Mouse (Mus musculus): Measurements from ENCODE around the gene Trappc2l.
A peak's percentile ranks its signal among the peaks of the same experiment; 100 is the strongest.

Gene Trappc2l

DNA sequence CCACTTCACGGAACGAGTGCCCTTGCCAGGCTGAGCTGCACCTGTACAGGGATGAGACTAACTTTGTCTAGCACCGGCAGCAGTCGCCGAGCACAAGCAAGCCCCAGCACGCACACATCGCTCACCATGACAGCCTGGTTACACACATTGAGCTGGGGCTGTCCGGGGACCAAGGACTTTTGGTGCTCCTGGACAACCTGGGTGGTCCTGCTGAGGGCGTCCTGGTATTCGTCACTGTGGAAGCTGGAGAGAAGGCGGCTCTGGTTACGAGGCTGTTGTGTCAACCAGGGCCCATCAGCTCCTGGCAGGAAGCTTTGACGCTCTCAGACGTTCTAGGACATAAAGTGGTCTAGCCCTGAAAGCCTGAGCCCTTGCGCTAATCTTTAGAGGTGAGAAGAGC, 30.5 kb upstream of the Trappc2l start:
- no peak for DNase-seq (ENCODE audit: low spot score in 2 of 2)

DNA sequence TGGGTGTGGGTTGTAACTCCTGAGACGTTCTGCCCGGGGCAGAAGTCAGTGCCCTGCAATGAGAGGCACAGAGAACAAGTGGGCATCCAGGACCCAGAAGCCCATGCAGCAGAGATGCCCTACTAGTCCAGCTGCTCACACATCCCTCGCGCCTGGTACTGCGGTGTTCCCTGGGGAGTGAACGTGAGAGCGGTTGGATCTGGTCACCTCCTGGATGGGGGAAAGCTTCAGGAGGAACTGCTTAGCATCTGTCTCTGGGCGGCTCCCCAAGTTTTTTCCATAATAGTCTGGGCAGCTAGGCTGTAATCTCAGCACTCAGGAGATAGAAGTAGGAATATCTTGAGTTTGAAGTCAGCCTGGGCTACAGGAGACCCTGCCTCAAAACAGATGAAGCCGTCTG, 26.5 kb upstream of the Trappc2l start:
- no peak for DNase-seq (ENCODE audit: low spot score in 2 of 2)

DNA sequence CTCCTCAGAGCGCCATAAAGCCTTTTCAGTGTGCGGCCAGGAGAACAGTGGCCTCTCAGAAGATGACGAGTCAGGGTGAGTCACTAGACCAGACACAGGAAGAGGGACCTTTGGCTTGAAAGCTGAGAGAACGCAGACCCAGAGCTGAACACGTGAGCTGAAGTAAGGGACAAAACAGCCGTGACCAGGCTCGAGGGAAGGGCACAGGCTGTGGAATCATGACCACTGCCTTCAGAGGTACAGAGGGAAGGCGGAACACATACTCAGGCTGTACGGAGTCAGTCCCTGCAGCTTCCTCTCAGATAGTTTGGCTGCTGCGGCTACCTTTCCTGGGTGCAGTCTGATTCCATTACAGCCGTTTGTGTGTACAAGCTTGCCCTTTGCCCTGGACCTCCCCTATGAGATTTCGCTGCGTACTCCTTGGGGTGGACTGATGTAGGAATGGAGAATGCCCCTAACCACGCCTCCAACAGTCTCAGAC, 26.0 kb upstream of the Trappc2l start:
- no peak for DNase-seq (ENCODE audit: low spot score in 2 of 2)

DNA sequence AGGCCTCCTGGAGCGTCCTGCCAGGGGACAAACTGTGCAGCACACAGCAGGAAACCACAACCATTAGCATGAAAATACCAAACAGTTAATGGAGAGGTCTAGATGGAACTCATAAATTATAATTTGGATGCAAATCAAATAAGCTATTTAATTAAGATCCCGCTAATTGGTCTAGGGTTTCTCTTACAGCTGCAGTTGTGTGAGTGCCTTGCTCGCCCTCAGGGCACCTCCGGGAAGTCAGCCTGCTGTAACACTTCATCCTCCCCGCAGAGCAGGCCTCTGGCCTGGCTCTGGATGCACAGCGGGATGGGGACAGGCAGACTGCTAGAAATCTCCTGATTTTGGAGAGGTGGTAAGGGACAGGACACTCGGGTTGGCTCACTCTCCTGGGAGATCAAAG, 25.3 kb upstream of the Trappc2l start:
- no peak for DNase-seq (ENCODE audit: low spot score in 2 of 2)

DNA sequence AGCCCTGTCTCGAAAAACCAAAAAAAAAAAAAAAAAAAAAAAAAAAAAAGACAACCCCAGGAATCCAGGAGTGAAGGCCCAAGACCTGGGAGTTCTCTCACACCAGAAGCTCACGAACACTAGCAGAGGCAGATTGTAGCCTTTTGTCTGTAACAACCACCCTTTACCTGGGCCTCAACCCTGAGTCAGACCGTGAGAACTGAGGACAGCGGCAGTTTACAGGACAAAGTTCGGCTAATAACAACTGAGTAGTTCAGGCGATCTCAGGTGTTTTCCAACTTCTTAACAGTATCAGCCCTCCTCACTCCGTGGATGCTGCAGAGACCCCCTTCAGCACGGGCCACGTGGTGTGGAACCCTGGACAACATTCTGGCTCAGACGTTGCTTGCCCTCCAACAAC, 24.7 kb upstream of the Trappc2l start:
- DNase-seq (ENCODE audit: low spot score in 2 of 2): no peak

DNA sequence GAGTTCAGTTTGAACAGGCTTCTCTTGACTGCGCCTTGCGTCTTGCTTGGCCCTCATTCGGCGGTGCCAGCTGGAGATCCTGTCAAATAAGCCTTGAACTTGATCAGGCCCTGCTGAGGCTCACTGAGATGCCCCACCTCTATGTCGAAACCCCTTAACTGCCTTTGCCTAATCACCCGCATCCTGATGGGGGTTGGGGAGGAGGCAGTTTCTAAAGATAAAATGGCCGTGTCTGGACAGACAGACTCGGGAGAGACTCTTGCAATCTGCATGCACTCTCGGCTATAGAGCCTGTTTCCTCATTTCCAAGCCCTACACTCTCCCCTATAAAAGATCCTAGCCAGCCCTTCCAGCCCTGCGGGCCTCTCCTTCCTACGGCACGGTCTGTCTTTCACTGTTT, 18.2 kb upstream of the Trappc2l start:
- DNase-seq (ENCODE audit: low spot score in 2 of 2): no peak

DNA sequence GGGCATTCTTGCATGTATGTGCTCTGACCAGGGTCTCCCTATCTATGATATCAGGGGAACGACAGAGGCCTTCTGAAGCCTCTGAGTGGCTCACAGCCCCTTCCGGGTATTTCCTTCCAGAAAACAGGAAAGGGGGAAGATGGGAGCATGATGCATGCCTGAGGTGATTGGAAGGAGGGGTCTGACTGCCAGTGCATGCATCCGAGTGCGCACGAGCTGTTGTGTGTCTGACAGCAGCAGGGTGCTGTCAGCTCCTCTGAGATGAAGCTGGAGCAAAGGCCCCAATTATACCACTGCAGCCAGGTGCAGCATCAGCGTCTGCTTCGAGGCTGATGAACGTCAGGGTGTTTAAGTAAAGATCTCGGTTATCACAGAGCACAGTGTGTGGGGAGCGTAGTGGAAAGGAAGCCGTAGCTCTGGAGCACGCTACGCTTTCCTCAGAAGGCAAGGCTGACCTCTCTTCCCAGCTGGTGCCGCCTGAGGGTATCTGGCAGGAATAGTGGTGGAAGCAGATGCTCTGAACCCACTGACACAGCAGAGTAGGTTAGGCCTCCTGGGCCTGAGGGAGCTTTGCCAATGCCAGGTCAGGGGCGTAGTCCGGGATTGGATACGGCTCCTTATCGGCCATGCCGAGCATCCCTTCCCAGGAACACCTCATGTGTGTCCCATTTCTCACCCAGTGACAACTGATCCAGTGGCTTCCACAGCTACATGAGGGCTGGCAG, 17.5 kb upstream of the Trappc2l start:
- DNase-seq (ENCODE audit: low spot score in 2 of 2): peak in 1 of 2 experiments; percentile 26

DNA sequence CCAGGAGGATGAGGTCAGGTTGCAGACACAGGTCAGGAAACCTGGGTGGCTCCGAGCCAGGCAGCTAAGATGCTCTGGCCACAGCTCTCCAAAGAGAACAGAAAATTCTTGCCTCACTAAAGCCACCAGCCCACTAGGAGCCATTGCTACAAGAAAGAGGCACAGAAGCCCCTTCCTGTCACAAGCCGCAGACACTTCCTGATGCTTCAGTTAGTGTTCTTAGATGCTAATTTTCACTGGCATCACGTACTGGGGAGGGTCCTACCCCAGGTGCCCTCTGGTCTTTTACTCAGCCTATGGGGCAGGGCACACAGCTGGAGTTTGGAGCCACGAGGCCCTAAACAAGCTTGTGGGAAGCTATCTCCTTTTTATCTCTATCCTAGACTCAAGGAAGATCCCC, 15.4 kb upstream of the Trappc2l start:
- DNase-seq (ENCODE audit: low spot score in 2 of 2): no peak

DNA sequence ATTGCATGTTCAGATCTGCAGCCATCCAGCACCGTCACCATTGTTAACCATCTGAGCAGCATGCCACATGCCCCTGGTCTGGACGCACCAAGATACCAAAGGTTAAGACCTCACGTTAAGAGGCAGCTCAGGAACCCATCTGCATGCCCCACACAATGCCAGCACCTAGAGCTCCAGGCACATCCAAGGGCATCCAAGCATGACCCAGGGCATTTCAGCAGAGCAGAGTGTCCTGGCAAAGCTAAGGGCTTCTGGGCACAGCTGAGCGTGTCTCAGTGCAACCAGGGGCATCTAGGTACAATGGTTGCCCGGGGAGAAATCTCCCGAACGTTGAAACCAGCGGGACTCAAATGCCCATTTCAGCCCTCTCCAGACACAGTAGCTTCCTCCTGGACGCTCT, 10.8 kb upstream of the Trappc2l start:
- no peak for DNase-seq (ENCODE audit: low spot score in 2 of 2)

DNA sequence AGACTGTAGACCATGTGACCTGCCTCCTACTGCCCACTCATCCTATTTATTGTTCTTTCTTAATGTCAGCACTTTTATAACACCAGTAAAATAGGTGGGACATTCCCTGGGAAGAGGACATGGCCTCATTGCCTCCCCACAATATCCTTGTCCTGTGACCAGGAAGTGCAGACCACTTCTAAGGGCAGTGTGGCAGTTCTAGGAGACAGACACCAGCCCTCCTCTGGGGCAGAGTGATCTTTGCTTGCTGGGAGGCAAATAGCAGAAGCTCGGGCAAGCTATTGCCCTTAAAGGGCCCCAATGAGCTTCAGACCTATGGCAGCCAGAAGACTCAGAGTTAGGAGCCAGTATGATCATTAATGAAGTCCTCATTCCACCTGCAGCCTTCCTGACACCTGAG, 6.8 kb upstream of the Trappc2l start:
- DNase-seq (ENCODE audit: low spot score in 2 of 2): no peak

DNA sequence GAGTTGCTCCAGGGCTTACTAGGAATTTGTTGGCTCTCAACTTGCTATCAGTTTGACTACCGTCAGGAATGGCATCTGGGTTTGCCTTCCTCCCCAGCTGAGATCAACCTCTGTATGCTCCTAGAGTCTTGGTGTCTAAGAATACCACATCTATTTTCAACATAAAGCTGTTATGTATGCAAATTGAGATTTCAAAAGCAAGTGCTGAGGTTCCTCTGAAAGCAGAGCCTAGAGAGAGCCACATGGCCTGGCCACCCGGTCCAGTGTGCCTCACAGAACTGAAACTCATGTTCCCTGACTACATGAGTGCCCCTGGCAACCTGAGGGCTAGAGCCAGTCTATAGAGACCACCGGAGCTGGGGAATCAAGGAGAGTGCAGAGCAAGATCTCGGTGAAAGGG, 6.1 kb upstream of the Trappc2l start:
- no peak for DNase-seq (ENCODE audit: low spot score in 2 of 2)

DNA sequence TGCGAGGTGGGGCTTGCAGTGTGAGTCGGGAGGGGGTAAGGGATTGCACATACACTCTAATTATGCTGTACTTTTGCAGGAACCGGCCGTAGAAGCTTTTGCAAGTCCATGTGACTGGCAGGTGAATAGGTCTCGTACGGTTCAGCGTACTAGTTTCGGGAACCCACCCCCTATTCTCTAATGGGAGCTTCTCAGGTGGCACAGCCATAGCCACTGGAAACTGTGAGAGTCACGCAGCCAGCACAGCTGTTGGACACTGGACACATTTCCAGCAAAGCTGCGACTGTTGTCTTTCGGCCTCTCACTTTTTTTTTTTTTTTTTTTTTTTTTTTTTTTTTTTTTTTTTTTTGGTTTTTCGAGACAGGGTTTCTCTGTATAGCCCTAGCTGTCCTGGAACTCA, 4.6 kb upstream of the Trappc2l start:
- DNase-seq (ENCODE audit: low spot score in 2 of 2): no peak

DNA sequence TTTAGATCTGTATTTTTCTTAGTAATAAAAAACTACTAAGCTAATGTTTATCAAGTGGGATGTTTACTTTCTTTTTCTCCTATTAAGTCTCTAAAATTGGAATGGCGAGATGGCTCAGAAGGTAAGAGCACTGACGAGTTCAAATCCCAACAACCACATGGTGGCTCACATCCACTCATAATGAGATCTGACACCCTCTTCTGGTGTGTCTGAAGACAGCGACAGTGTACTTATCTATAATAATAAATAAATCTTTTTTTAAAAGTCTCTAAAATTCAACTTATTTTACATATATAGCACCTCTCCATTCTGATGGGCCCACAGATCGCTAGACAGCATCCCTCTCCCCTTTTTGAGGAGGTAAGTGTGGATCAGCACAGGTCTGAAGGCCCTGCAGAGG, 1.2 kb upstream of the Trappc2l start:
- no peak for DNase-seq (ENCODE audit: low spot score in 2 of 2)

DNA sequence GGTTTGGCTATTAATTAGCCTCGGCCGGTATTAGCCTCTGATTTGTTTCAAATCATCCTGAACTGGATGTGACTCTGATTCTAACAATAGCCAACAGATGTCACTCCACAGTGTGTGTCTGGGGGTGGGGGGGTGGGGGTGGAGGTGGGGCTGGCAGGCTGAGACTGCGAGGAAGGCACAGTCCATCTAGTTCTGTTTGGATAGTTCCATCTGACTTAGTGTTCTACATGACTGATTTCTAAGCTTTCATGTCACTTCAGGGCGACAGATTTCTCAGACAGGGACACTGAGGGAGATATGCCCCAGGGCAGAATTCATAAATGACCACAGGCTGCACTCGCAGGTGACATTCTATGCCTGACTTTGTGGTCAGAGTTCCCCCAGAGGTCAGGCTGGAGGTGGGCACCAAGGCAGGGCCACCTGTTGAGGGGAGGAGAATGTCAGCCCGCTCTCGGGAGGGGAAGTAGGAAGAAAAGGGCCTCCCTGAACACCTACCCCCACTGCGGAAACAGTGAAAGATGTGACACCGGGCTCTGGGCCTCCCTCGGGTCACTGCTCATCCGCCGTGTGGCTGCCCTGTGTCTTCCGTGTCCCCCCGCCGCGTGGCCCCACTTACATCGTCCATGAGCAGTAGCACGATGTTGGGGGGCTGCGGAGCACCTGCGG, 695 bp upstream of the Trappc2l start:
- DNase-seq (ENCODE audit: low spot score in 2 of 2): no peak

DNA sequence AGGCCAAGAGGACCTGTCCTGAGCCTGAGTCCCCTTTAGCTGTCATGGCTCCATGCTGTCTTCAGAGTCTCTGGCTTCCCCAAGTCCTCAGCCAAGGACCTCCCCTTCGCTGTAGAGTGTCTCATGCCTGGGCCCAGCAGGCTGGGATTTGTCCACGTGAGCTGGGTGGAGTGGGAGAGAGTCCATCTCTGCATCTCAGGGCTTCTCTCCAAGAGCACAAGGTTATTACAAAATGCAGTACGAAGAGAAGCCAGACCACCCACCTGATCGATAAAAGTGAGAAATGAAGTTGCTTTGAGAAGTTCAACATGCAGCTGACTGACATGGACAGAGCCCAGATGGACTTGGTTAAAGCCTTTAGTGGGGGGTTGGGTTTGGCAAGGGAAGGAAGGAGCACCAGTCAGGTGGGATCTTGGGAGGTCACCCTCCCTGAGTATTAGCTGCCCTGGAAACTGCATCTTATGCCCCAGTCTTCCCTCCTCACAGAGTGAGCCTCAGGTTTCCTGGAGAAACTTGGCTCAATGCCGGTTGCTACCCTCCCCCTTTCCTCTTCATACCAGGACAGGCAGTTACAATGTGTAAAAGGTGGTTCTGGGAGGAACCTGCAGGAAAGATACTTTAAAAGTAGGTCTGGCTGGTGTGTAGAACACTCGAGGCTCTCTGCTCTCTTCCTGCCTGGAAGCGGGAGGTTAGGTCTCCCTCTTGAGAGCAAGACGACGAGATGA, 4.9 kb downstream of the Trappc2l start:
- DNase-seq (ENCODE audit: low spot score in 2 of 2): no peak

DNA sequence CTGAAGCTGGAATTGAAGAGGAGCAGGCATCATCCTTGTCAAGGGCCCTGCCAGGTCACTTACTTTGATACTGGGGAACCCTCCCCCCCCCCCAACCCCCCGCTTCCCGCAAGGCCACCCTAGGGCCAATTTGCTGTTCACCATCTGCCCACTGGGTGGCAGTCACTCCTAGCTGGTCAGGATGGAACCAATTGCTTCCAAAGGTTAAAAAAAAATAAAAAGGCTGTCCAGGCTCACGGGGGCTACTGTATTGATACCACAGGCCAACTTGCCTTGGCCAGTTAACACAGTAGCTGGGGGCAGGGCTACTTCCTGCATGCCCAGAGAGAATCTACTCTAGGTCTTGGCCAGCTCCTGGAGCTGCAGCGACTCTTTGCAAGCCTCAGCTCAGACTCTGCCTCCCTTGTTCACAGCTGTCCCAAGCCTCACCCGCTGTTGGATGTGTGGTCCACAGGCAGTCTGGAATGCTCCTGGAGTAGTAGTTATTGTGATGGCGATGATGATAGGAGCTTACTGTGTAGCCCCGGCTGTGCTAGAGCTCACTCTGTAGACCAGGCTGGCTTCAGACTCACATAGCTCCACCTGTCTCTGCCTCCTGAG, 6.6 kb downstream of the Trappc2l start:
- DNase-seq (ENCODE audit: low spot score in 2 of 2): peak; percentile 82 to 88

DNA sequence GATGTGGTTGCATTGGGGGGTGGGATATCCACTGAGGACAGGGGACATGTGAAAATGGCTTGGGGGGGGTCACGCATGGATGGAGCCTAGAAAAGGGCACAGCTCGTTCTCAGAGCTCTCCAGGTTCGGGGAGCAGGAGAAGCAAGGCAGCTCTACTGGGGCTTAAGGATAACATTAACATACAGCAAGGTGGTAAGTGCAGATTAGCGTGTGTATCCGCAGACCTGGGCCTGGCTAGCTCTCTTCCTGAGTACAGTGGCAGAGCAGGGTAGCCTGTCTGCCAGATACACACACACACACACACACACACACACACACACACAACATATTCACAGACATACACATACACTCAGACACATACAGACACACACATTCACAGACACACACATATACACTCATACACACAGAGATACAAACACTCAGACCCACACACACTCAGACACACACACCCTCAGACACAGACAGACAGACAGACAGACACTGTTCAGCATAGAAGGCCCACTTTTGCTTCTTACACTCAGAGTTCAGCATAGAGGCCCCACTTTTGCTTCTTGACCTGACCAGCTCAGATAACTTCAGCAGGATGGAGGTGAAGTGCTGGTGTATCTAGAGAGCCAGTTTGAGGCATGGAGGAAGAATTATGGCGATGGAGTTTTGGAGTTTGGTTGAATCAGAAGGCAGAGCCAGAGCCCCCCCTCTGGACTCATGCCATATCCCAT, 7.4 kb downstream of the Trappc2l start:
- DNase-seq (ENCODE audit: low spot score in 2 of 2): no peak

DNA sequence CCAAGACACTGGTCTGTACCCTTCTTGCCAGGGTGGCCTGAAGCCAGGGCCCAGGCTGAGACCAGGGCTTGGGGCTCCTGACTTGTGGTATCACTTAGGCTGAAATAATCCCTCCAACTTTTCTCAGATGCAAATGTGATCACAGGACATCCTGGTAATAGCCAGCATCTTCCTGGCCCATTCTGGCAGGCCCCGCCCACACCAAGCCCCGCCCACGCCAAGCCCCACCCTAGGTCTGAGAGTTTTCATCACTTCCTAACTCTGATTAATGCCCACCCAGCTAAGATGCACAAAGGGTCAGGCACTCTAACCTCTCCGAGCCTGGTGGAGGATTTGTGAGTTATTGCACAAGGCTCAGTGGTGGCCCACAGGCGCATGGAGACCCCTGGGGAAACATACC, 9.0 kb downstream of the Trappc2l start:
- DNase-seq (ENCODE audit: low spot score in 2 of 2): no peak

DNA sequence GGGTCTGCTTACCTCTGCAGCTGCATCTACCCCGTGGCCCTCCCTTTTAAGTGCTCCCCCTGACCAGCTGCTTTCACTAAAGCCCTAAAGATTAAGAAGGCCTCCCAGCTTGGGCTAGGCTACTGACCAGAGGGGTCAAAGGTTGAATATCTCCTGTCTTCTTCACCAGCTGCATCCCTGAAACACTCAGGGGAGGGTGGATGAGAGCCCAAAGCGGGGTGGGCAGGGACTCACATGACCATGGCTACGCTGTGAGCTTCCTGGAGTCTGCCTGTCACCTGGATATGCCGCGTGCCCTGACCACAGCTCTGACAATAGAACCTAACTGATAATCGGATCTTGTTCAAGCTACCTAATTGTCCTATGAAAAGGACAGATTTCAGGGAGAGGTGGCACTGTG, 11.3 kb downstream of the Trappc2l start, which contains the start of gene Pabpn1l:
Gene Pabpn1l, minus strand, starts transcription at position 13 of the 400 bp plus-strand sequence.
- no peak for DNase-seq (ENCODE audit: low spot score in 2 of 2)

DNA sequence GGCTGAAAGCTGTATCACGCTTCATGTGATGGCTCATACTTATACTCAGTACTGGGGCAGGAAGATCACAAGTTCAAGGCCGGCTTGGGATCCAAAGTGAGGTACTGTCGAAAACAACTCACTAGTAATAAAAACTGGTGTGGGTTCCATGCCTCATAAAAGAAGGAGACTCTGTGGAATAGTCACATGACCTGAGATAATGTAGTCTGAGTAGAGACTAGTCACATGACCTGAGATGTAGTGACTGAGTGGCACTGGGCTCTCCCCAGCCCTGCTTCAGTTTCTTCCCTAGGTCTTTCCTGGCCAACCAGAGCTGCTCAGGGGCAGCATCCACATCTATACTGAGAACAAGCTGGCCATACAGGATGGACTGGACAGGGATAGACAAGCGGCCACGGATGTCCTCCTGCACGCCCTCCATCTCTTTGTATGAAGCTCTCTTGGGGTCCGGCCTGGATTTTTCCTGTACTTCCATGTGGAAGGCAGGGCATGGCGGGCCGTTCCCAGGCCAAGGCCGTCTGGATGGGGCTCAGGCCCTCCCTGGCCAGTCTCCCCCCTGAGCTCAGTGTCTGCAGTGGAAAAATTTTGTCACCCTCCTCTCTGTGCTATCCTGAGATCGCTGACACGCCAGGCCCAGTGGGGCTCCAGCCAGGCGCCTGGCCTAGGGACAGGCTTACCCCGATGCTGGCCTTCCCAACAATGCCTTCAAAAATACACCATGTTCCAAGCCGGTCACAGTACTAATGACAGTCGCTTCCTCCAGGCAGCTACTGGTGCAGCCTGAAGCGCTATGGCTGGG, 12.6 kb downstream of the Trappc2l start:
- DNase-seq (ENCODE audit: low spot score in 2 of 2): no peak

DNA sequence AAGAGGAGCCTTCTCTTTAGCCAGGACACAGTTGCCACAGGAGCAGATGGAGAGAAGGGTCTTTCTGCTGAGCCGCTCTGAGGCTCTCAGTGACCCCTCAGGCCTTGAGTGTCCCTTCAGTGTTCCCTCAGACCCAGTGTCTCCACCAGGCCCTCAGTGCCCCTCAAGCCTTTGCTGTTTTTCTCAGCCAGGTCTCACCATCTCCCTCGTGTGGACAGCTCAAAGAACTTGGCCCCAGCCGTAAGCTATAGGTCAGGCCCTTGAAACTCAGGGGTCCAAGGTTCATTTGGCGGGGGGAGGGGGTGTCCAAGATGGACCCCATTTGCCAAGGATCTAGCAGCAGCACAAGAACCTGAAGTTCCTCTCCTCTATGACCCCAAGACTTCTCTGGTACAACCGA, 13.2 kb downstream of the Trappc2l start:
- no peak for DNase-seq (ENCODE audit: low spot score in 2 of 2)

Measured in cerebellum, postnatal 4 days (tissue).